Mouse (Mus musculus) CH12F3 (cell line): ENCODE measurements around the gene Rad23a.

Experiments
- in situ Hi-C: fragments of 300-500 bp; cut with MboI; formaldehyde crosslinking; loops from 2 replicates; pipeline ENCODE4 v1.14.3; 2020; ENCODE audit warnings: low sequenced_read_pairs

Gene Rad23a

DNA sequence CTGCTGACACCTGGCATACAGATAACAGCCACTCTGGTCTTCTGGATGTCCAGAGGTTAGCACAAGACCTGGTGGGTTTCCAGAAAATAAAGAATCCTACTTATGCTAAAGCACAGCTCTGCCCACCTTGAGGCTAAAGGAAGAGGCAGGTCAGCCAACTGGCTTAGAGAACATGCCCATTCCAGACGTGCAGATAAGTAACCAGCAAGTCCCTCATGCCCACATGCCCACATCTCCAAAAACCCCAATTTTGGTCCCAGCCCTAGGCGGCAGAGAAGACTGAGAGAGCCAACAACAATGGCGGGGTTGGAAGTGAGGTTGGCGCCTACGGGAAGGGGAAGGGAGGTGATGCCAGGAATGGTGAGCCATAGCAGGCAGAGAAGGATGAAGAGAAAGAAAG, 51.1 kb downstream of the Rad23a start:
- in situ Hi-C loops = no loop called here

DNA sequence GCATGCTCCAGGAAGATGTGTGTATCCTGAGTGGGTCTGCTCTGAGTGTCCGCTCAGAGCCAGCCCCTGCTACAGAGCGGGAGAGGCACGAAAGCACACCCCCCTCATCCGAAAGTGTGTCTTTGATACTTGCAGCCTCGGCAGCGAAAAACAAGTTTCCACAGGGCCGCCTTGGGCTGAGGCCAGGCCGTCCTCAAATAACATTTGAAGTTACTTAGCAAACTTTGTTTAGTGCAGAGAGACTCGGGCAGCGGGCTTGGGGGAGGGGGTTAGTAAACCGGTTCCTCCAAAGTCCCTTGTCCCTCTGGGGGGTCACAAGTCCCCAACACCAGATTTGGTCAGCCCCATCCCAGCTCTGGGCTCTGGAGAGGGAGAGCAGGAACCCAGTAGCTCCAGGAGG, 51.6 kb downstream of the Rad23a start:
- in situ Hi-C loops = no loop called here

DNA sequence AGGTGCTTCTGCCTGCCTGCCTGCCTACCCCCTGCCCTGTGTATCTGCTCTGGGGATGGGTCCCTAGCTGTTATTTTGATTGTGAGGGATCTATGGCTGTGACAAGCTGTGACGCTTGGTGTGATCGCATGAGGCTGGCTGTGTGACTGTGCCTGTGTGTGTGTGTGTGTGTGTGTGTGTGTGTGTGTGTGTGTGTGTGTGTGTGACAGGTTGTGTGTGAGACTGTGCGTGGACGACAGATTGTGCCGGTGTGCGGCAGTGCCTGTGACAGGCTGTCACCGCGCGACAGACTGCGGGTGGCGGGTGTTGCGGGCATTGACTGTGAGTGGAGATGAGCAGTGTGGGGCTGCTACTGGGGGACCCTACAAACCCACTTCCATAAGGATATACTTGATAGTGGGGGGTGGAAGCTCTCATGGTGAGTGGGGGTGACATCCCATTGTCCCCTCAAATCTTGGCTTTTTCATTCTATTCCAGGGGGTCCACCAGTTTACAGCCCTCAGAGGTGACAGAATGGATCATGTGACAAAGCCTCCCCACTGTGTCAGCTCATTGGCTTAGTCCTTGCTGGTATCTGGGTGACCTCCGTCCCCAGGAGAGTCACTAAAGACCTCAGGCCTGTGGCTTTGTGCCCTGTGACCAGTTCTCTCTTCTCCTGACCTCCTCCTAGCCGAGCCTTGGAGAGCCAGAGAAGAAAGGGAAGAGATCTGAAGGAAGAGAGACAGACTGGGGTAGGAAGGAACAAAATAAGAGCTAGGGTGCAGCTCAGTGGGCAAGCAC, 52.8 kb downstream of the Rad23a start:
- in situ Hi-C loops = no loop called here

DNA sequence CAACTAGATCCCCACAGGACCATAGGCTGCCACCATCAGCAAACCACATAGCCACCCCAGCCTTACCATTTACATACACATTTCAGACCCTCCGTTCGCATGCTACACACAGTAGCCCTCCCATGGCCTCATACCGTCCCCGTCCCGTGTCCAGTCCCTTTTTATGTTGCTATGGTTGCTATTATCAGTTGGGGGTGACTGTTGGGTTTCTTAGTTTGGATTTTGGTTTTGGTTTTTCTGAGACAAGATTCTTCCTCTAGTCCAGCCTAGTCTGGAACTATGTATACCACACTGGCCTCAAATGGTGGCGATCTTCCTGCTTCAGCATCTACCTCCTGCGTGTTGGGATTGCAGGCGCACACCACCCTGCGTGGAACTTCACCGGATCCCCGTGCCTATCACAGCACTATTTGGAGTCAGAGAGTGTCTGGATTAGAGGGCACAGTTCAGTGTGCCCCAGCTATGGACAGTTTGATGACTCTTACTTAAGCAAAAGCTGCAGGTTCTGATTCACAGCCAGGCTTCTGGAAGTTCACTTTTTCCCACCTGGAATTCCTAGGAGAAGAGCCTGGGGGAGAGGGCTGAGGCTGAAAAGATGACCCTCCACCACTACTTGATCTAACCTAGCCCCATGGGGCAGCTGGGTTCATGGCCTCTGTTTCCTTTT, 53.5 kb downstream of the Rad23a start:
- in situ Hi-C loops = no loop called here

DNA sequence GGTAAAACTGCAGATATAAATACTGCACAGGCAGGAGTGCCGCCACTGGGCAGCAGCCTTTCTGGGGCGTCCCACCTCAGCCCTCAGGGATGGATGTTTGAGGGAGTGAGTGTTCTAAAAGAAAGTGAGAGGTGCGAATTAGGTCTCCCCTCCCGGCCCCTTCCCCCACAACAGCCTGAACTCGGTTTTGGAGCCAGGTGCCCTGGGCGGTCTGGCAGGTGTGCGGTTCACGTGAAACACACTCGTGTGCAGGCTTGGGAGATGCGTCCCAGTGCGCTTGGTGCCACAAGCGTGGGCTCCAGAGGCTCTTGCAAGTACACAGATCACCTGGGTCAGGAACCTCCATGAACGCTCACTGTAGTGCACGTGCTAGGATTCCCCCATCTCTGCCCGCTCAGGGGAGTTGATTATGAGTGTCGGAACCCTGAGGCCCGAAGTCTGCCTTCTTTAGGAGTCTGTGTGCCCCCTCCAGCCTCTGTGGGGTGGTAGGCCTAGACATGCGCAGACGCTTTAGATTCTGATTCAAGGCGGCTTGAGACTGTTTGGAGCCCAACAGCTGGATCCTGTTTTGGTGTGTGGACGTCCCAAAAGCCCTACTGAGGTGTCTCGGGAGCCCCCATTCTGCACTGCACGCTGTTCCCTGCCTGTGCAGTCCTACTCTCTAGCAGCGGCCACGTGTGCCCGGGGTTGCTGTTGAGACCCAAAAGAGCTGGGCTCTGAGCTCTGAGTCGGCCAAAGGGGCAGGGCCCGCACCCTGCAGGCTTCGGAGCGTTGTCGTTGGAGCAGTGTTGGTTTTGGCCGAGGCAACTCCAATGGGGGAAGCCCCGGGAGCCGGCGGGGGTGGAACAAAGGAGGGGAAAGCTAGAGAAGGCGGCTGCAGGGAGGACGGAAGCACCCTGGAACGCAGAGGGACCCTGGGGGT, 54.4 kb downstream of the Rad23a start:
- in situ Hi-C loops = no loop called here

DNA sequence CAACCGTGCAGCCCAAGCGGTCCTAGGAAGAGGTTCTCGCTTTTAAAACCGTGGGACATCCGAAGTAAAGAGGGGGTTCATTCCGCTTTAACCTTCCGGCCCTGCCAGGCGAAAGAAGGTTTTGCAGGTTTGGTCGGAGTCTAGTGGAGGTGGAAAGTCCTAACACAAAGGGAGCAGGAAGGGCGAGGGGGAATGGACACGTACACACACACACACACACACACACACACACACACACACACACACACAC, 55.0 kb downstream of the Rad23a start:
- in situ Hi-C loops = no loop called here

DNA sequence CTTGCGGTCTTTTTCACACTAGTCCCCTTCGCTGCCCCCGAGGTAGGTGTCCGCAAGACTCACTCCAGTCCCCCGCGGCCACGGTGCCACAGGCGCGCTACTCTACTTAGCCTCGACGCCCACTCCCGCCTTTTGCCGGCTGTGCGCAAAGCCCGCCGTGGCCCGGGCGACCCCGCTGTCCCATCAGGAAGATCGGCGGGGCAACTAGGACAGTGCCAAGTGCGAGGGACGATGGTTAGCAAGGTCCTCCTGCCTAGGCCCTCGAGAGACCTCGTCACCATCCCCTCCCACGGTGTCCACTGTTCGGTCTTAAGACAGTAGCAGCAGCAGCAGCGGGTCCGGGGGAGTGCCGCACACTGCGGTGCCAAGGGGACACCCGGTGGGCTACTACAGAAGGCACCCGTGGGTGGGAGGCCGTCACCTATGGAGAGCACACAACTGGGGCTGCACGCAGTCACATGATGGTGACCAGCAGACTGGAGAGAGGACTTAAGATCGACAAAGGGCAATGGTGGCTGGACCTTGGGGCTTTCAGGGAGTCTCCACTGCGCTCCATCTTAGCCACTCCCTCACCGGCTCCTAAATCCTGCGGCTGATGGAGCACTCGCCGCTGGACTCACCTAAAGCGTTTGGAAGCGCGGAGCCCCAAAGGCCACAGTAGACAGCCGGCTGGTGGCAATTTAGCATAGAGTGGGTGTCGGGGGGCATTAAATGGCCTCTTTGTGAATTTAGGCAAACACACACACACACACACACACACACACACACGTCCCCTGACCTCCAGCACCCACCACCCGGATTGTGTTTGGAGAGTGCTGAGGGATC, 55.6 kb downstream of the Rad23a start:
- in situ Hi-C loops = no loop called here
